Mouse (Mus musculus) stomach, embryonic 14.5 days (tissue): Measurements from ENCODE around the gene Nmi. TPM values are rescaled to one million over a fixed set of nuclear protein-coding genes. Genes with fewer than 3 reads are reported as not detected.
A peak's percentile ranks its signal among the peaks of the same experiment; 100 is the strongest.

Experiments used
- ATAC-seq: fragments of 200-750 bp; cut with Nextera tagmentation; 2 replicates; pipeline ENCODE4 v1.8.0; 2017; ENCODE audit warnings: low read depth, moderate TSS enrichment; ENCODE audit not compliant: insufficient number of reproducible peaks, insufficient read depth, low FRiP score
- H3K27ac ChIP-seq: fragments of 300-500 bp; sonication (generic); 2 replicates; pipeline ENCODE4 v1.5.1; 2014; ENCODE audit warnings: mild to moderate bottlenecking, low read length, moderate library complexity, mixed read lengths
- H3K27me3 ChIP-seq: fragments of 300-500 bp; sonication (generic); 2 replicates; pipeline ENCODE4 v1.6.1; 2014; ENCODE audit warnings: low read length, control low read depth, mixed read lengths; ENCODE audit not compliant: control insufficient read depth, insufficient read depth
- H3K36me3 ChIP-seq: fragments of 300-500 bp; sonication (generic); 2 replicates; pipeline ENCODE4 v1.6.1; 2014; ENCODE audit warnings: mild to moderate bottlenecking, control low read depth, low read length, moderate library complexity, mixed read lengths; ENCODE audit not compliant: control insufficient read depth, insufficient read depth
- H3K4me1 ChIP-seq: fragments of 300-500 bp; sonication (generic); 2 replicates; pipeline ENCODE4 v1.6.1; 2014; ENCODE audit warnings: low read length, control low read depth, mixed read lengths; ENCODE audit not compliant: control insufficient read depth, insufficient read depth
- H3K4me2 ChIP-seq: fragments of 300-500 bp; sonication (generic); replicated peaks from 2 replicates; pipeline ENCODE4 v1.6.1; 2014; ENCODE audit warnings: low read depth, low read length, control low read depth
- H3K4me3 ChIP-seq: fragments of 300-500 bp; sonication (generic); 2 replicates; pipeline ENCODE4 v1.5.1; 2014; ENCODE audit warnings: low read depth, low read length, control low read depth
- H3K9ac ChIP-seq: fragments of 300-500 bp; sonication (generic); replicated peaks from 2 replicates; pipeline ENCODE4 v1.6.1; 2014; ENCODE audit warnings: low read depth, mild to moderate bottlenecking, control low read depth, low read length, moderate library complexity, mixed read lengths
- H3K9me3 ChIP-seq: fragments of 300-500 bp; sonication (generic); 2 replicates; pipeline ENCODE4 v1.6.1; 2016; ENCODE audit warnings: low read depth, low read length, control low read depth; ENCODE audit not compliant: control insufficient read depth
- WGBS: fragments of 180-500 bp; shearing (Covaris S2); extraction: QIAGEN DNeasy Blood & Tissue Kit; methylation state at CpG from one replicate; pipeline ENCODE4 v1.1.7; 2014; 5-methylcytosine and 5-hydroxymethylcytosine counted together
- polyA plus RNA-seq: library from polyadenylated mRNA; unstranded; fragments of >200 nt; fragmentation: Nextera tagmentation; extraction: Ambion mirVana; gene quantifications from 2 replicates; pipeline ENCODE4 v1.2.1, GENCODE M21; 2014

Gene Nmi
- polyA plus RNA-seq, 1 experiment from 2014 or later, result 19.4 TPM

DNA sequence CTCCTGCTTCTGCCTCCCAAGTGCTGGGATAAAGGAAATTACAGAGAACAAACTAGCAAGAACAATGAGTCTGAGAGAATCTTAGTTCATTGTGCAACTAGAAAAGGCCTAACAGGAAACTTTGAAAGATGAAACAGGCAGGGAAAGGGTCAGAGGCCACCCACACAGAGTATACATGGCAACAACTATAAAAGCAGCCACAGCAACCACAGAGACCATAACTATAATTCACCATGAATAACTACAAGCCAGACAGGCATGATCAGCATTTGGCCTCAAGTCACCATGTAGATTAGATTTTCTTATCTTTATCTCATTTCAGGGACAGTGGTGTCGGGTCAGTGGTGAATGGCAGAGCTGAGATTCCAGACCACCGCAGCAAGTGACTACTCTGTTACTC is 16.3 kb upstream of the Nmi start:
- H3K9ac ChIP-seq, result no peak overlapping the region
- H3K27ac ChIP-seq, result no peak overlapping the region
- H3K36me3 ChIP-seq, result no peaks in the 10 kb centered on the region
- no peak overlapping the region for H3K4me3 ChIP-seq
- no peaks in the 10 kb centered on the region for H3K27me3 ChIP-seq
- ATAC-seq, result no peak
- H3K9me3 ChIP-seq, result no peaks in the 10 kb centered on the region
- no peaks in the 10 kb centered on the region for H3K4me1 ChIP-seq
- 63% methylated on average over 2 of the region's 2 CpGs for WGBS
- H3K4me2 ChIP-seq, result no peak overlapping the region

- Histone ChIP-seq H3K4me2 (no peak overlapping the region), H3K9ac (no peak overlapping the region), H3K4me1 (no peaks in the 10 kb centered on the region), H3K9me3 (no peaks in the 10 kb centered on the region), H3K4me3 (no peak overlapping the region), H3K27ac (no peak overlapping the region), H3K27me3 (no peaks in the 10 kb centered on the region), H3K36me3 (no peaks in the 10 kb centered on the region)
- no peak for ATAC-seq
- WGBS, result 88% methylated on average over 5 of the region's 5 CpGs
Measured at GRCm38 (mm10) chr2:51986695-51987094, 13.4 kb upstream of the Nmi start.

- Histone ChIP-seq H3K4me2 (no peak overlapping the region), H3K27me3 (no peaks in the 10 kb centered on the region), H3K4me1 (no peaks in the 10 kb centered on the region), H3K27ac (no peak overlapping the region), H3K4me3 (no peak overlapping the region), H3K36me3 (no peaks in the 10 kb centered on the region), H3K9ac (no peak overlapping the region), H3K9me3 (no peaks in the 10 kb centered on the region)
- ATAC-seq, result no peak
- WGBS, result 65% methylated on average over 9 of the region's 9 CpGs
Measured at GRCm38 (mm10) chr2:51986157-51986556, 12.9 kb upstream of the Nmi start.

DNA sequence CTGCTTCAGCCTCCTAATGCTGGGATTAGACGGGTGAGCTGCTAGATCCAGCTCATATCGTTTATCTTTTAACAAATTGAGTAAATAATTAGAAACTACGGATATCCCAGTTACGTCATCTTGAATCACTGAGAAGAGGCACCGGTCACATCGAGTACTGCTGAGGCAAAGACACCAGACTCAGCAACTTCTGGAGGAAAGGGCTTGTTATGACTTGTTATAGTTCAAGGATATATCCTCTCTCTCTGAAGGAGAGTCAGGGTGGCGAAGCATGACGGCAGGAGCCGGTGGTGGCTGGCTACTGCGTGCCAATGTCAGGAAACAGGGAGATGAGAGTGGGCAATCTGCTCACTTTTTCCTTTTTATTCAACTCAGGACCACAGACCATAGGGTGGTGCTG is 11.9 kb upstream of the Nmi start:
- no peaks in the 10 kb centered on the region for H3K9me3 ChIP-seq
- no peak overlapping the region for H3K27ac ChIP-seq
- H3K4me3 ChIP-seq, result no peak overlapping the region
- H3K4me1 ChIP-seq, result no peaks in the 10 kb centered on the region
- no peak overlapping the region for H3K4me2 ChIP-seq
- no peaks in the 10 kb centered on the region for H3K27me3 ChIP-seq
- ATAC-seq, result no peak
- H3K9ac ChIP-seq, result no peak overlapping the region
- 90% methylated on average over 10 of the region's 10 CpGs for whole genome bisulfite sequencing
- H3K36me3 ChIP-seq, result no peaks in the 10 kb centered on the region

GRCm38 (mm10) chr2:51982288-51982687 is 9.0 kb upstream of the Nmi start:
- H3K9me3 ChIP-seq, result no peaks in the 10 kb centered on the region
- no peak overlapping the region for H3K9ac ChIP-seq
- H3K27ac ChIP-seq, result no peak overlapping the region
- no peak overlapping the region for H3K4me2 ChIP-seq
- 64% methylated on average over 13 of the region's 13 CpGs for WGBS
- no peaks in the 10 kb centered on the region for H3K36me3 ChIP-seq
- H3K27me3 ChIP-seq, result no peaks in the 10 kb centered on the region
- no peak overlapping the region for H3K4me3 ChIP-seq
- H3K4me1 ChIP-seq, result no peaks in the 10 kb centered on the region
- ATAC-seq, result no peak

DNA sequence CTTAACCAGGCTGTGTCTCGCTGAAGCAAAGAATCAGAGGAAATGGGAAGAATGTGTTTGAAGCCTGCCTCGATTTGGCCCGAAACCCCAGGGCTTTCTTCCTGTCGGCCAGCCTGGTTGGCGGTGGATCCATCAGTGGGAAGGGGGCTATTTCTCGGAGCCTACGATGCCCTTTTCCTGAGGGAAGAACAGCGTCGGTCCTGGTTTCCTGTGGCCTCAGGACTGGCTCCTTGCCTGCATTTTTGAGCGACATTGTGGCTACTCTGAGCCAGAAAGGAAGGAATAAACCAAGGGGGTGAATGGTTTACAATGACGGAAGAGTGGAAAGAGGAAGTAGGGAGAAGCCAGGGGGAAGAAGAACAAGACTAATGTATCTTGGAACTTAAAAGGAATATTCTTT is 8.3 kb upstream of the Nmi start:
- Histone ChIP-seq H3K27me3 (no peaks in the 10 kb centered on the region), H3K9me3 (no peaks in the 10 kb centered on the region), H3K36me3 (no peaks in the 10 kb centered on the region), H3K4me2 (no peak overlapping the region), H3K4me1 (no peaks in the 10 kb centered on the region), H3K27ac (no peak overlapping the region), H3K9ac (no peak overlapping the region), H3K4me3 (no peak overlapping the region)
- 48% methylated on average over 11 of the region's 11 CpGs for WGBS
- no peak for ATAC-seq

DNA sequence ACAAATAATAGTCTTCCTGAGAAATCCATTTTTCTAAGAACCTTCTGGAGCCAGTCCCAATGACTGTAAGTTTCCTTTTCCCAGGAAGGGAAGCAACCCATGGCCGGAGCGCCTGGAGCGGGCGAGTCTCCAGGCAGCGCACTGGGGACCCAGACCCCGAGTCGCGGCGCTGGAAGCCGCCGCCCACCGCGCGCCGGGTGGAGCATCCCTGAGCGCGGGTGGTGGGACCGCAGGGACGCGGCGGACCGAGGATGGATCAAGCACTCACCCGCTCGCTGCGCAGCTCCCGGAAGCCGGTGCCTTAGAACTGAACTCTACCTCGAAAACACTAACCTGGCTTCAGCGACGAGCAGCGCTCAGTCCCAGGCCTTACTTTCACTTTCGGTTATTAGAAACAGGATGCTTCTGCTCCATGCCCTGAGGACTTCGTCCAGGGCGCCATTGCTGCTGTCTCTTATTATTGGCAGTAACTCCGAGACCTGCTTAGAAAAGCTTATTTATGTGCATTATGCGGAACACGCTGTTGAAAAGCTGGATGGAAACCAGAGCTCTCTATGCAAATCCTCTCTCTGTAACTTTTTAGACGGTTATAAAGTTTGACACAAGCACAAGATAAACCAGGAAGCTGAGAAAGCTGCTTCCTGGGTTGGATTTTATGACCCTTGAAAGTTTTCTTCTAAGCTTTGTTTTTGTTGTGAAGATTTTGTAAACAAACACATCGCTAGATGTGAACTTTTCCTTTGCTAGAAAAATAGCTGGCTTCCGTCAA is 469 bp downstream of the Nmi start:
- H3K27ac ChIP-seq, result peak overlapping the region; percentile 89
- 2% methylated on average over 40 of the region's 40 CpGs for WGBS

GRCm38 (mm10) chr2:51972142-51972541 is 1.2 kb downstream of the Nmi start:
- ATAC-seq, result peak; percentile 35; the same call in 1 of the 2 replicates
- Histone ChIP-seq H3K9me3 (no peaks in the 10 kb centered on the region), H3K4me2 (peak overlapping the region; percentile 53), H3K9ac (no peak overlapping the region), H3K27ac (peak overlapping the region; percentile 89), H3K27me3 (no peaks in the 10 kb centered on the region), H3K4me1 (0 out of 2 replicates have a peak, but pooled peaks cover 2% of the 10 kb centered on the region), H3K4me3 (peak overlapping the region; percentile 63; the same call in 1 of the 2 replicates), H3K36me3 (no peaks in the 10 kb centered on the region)
- WGBS, result 55% methylated on average over 5 of the region's 5 CpGs

More for the DNA sequence above, 469 bp downstream of the Nmi start:
- H3K9me3 ChIP-seq, result no peaks in the 10 kb centered on the region
- H3K4me3 ChIP-seq, result peak overlapping the region; percentile 63
- no peaks in the 10 kb centered on the region for H3K27me3 ChIP-seq
- peak; percentile 83 for ATAC-seq
- H3K4me1 ChIP-seq, result 0 out of 2 replicates have a peak, but pooled peaks cover 2% of the 10 kb centered on the region
- peak overlapping the region; percentile 53 for H3K9ac ChIP-seq
- H3K4me2 ChIP-seq, result peak overlapping the region; percentile 53
- no peaks in the 10 kb centered on the region for H3K36me3 ChIP-seq

DNA sequence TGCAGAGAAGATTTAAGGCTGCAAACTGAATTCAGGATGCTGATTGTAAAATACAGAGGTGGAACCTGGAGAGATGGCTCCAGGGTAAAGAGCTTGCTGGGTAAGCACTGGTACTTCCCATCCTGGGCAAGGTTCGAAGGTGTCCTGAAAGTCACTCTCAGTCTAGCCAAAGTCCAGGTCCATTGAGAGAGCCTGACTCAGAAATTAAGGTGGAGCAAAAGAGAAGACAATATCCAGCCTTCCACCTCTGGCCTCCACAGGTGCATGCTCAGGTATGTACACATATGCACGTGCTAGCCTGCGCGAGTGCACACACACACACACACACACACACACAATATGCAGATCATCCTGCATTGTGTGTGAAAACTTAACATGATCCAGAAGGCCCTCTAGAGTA is 2.4 kb downstream of the Nmi start:
- H3K4me3 ChIP-seq, result no peak overlapping the region
- no peak for ATAC-seq
- no peak overlapping the region for H3K9ac ChIP-seq
- WGBS, result 99% methylated on average over 4 of the region's 4 CpGs
- H3K4me2 ChIP-seq, result no peak overlapping the region
- H3K4me1 ChIP-seq, result 0 out of 2 replicates have a peak, but pooled peaks cover 2% of the 10 kb centered on the region
- no peaks in the 10 kb centered on the region for H3K27me3 ChIP-seq
- H3K27ac ChIP-seq, result no peak overlapping the region
- H3K9me3 ChIP-seq, result no peaks in the 10 kb centered on the region
- H3K36me3 ChIP-seq, result no peaks in the 10 kb centered on the region
